ENCODE assay signal across 10 mouse cellular contexts in the genomic region with DNA sequence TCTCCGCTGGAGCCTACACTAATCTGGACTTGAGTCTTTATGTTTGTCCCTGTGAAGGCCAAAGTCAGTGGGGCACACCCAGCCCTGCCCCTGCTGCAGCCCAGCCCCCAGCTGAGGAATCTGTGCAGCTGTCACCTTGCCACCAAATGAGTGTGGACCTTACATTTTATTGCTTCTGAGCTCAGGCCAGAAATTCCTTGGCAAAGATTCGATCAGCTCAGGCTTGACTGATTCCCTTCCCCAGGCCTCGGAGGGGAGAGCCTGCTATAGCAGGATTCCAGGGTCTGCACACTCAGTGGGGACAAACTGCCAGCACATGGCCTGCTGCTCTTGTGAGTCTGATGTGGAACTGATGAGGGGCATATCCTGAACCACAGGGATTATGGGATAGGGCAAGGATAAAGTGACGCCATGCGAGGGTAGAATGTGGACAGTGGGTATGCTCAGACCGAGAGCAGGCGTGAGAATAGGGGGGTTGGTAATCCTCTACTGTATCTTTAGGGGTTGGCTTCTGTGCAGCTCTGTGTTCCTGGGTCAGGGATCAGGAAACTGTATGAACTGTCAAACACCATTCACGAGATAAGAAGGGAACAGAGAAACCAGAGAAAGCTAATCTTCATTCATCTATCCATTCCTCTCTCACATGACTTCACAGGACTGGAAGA. TPM values are rescaled to one million over a fixed set of nuclear protein-coding genes. Genes with fewer than 3 reads are reported as not detected.
A peak's percentile ranks its signal among the peaks of the same experiment; 100 is the strongest.
DNase-seq lines count a peak whose midpoint lies in the region; ATAC-seq lines count a peak whose summit lies in the region.
"Had no signal": no experiment of that assay in that cellular context is flagged by ENCODE, and none has a peak within 500 bp of the region (broad histone marks: within the 10 kb centered on the region; RNA-seq: fewer than 3 reads in every experiment).

No protein-coding gene starts in this region.

- no peak overlapping the region for H3K4me3 ChIP-seq in midbrain, embryonic 10.5 days
- no peak overlapping the region for H3K4me3 ChIP-seq in midbrain, embryonic 11.5 days (ENCODE audit: low read depth, low read length)
- H3K4me3 ChIP-seq: liver, embryonic 15.5 days had no signal

- ATAC-seq in midbrain, embryonic 11.5 days (ENCODE audit: low FRiP score), result no peak

- WGBS in midbrain, embryonic 10.5 days, result 89% methylated on average over 8 of the region's 8 CpGs
- 80% methylated on average over 8 of the region's 8 CpGs for WGBS in midbrain, embryonic 11.5 days

- peaks cover 10% of the 10 kb centered on the region; the same call in 1 of the 2 replicates for H3K4me1 ChIP-seq in midbrain, embryonic 10.5 days
- H3K4me1 ChIP-seq in midbrain, embryonic 11.5 days (ENCODE audit: control insufficient read depth, insufficient read depth, low read length), result 0 out of 2 replicates have a peak, but pooled peaks cover 5% of the 10 kb centered on the region
- H3K4me1 ChIP-seq: liver, embryonic 15.5 days had no signal

- DNase-seq in cerebellum, postnatal 10 days, result peak; percentile 69 to 79
- no peak for DNase-seq in cerebellum, adult 11-12 months
- DNase-seq in midbrain, embryonic 10.5 days (ENCODE audit: low spot score), result no peak
- DNase-seq in midbrain, embryonic 11.5 days (ENCODE audit: low spot score, missing footprints), result no peak
- peak; percentile 89 for DNase-seq in kidney, adult 9 months
- DNase-seq in retina, postnatal 1 day, result peak; percentile 51
- DNase-seq in layer of hippocampus, postnatal 36 days, result no peak
- no peak for DNase-seq in left cerebral cortex, adult 9 months (ENCODE audit: low spot score in 2 of 2)

- H3K27me3 ChIP-seq in midbrain, embryonic 10.5 days (ENCODE audit: low read depth, poor library complexity, severe bottlenecking), result no peaks in the 10 kb centered on the region
- no peaks in the 10 kb centered on the region for H3K27me3 ChIP-seq in midbrain, embryonic 11.5 days (ENCODE audit: control insufficient read depth, insufficient read depth, low read length)
- H3K27me3 ChIP-seq: liver, embryonic 15.5 days had no signal

- H3K4me2 ChIP-seq in midbrain, embryonic 11.5 days, result no peak overlapping the region
- H3K4me2 ChIP-seq: liver, embryonic 15.5 days had no signal

- peak overlapping the region; percentile 42 for H3K27ac ChIP-seq in midbrain, embryonic 10.5 days (replicated peaks)
- no peak overlapping the region for H3K27ac ChIP-seq in midbrain, embryonic 11.5 days (ENCODE audit: low read depth, low read length)
- H3K27ac ChIP-seq: liver, embryonic 15.5 days had no signal

- no peaks in the 10 kb centered on the region for H3K9me3 ChIP-seq in midbrain, embryonic 10.5 days (replicated peaks)
- H3K9me3 ChIP-seq in midbrain, embryonic 11.5 days (ENCODE audit: control insufficient read depth, low read length), result no peaks in the 10 kb centered on the region
- H3K9me3 ChIP-seq: liver, embryonic 15.5 days had no signal

- H3K36me3 ChIP-seq in midbrain, embryonic 10.5 days, result no peaks in the 10 kb centered on the region
- H3K36me3 ChIP-seq in midbrain, embryonic 11.5 days (ENCODE audit: control insufficient read depth, insufficient read depth, low read length), result no peaks in the 10 kb centered on the region
- H3K36me3 ChIP-seq: liver, embryonic 15.5 days had no signal

- no peak overlapping the region for H3K9ac ChIP-seq in midbrain, embryonic 11.5 days (ENCODE audit: low read length)
- H3K9ac ChIP-seq: liver, embryonic 15.5 days had no signal

RNA-seq across cellular contexts. Expression of a gene that starts 10.6 kb away (rescaled TPM):
- 8.5 and 11.3 TPM in 2 replicates for polyA plus RNA-seq in midbrain, embryonic 10.5 days (2016; fragmentation: Nextera tagmentation; extraction: Ambion mirVana)
- polyA plus RNA-seq in midbrain, embryonic 11.5 days (2014; fragmentation: Nextera tagmentation; extraction: Ambion mirVana), result 5.9 and 6.4 TPM in 2 replicates
- total RNA-seq in layer of hippocampus, postnatal 36 days (2021), result 1 to 10 TPM; 2.1 to 2.5 TPM

RNA-seq across cellular contexts. Expression of a gene that starts 41.6 kb away (rescaled TPM):
- not detected in 2 replicates for polyA plus RNA-seq in midbrain, embryonic 10.5 days (2016; fragmentation: Nextera tagmentation; extraction: Ambion mirVana)
- not detected in 2 replicates for polyA plus RNA-seq in midbrain, embryonic 11.5 days (2014; fragmentation: Nextera tagmentation; extraction: Ambion mirVana)
- total RNA-seq in layer of hippocampus, postnatal 36 days (2021), result not detected
- polyA plus RNA-seq: liver, embryonic 15.5 days; spleen, adult 2 months had no signal

Comparison
In these comparisons a context has a peak if more than half of its experiments do, and no peak if none do; other contexts are left out.
1. DNase-seq: peak in cerebellum, postnatal 10 days (2 of 2), kidney, adult 9 months (single experiment) and retina, postnatal 1 day (single experiment); none in cerebellum, adult 11-12 months (single experiment), midbrain, embryonic 10.5 days (single experiment), midbrain, embryonic 11.5 days (single experiment), layer of hippocampus, postnatal 36 days (0 of 2) and left cerebral cortex, adult 9 months (0 of 2).